Mouse (Mus musculus): ENCODE results near the gene Apom.

The Apom gene

GRCm38 (mm10) chr17:35126206-35126611, 5.6 kb downstream of the Apom start, which contains the start of gene D17H6S53E:
D17H6S53E (plus strand) TSS chr17:35126373.
- peak; percentile 73 for DNase-seq

- no peak for DNase-seq
Observed at GRCm38 (mm10) chr17:35125578-35125977, 6.3 kb downstream of the Apom start.

- DNase-seq, result peak; percentile 46
Observed at GRCm38 (mm10) chr17:35125081-35125480, 6.8 kb downstream of the Apom start.

GRCm38 (mm10) chr17:35124261-35124896, 7.5 kb downstream of the Apom start:
- peak; percentile 53 for DNase-seq

GRCm38 (mm10) chr17:35123287-35123686, 8.6 kb downstream of the Apom start:
- DNase-seq, result peak; percentile 39

- peak; percentile 83 for DNase-seq
Observed at GRCm38 (mm10) chr17:35121871-35122303, 10.0 kb downstream of the Apom start, which contains the start of gene Csnk2b. Csnk2b (minus strand) TSS chr17:35122053.

- DNase-seq, result peak; percentile 99
Observed at GRCm38 (mm10) chr17:35121143-35121799, 10.6 kb downstream of the Apom start, which contains the start of gene Gpank1. Gpank1 (plus strand) TSS chr17:35121455.

- DNase-seq, result peak; percentile 81
Observed at GRCm38 (mm10) chr17:35120745-35121142, 11.1 kb downstream of the Apom start.

GRCm38 (mm10) chr17:35115046-35116019, 16.5 kb downstream of the Apom start, which contains the start of gene Ly6g5b:
Ly6g5b (minus strand) TSS chr17:35115428.
- no peak for DNase-seq

- no peak for DNase-seq
Observed at GRCm38 (mm10) chr17:35111774-35112173, 20.1 kb downstream of the Apom start.

GRCm38 (mm10) chr17:35108097-35108496, 23.8 kb downstream of the Apom start, which contains the start of gene Ly6g5c:
Ly6g5c (plus strand) TSS chr17:35108279.
- DNase-seq, result peak; percentile 82

GRCm38 (mm10) chr17:35106522-35106921, 25.3 kb downstream of the Apom start:
- no peak for DNase-seq

- peak; percentile 78 for DNase-seq
Observed at GRCm38 (mm10) chr17:35105740-35106389, 26.0 kb downstream of the Apom start.

- DNase-seq, result no peak
Observed at GRCm38 (mm10) chr17:35104754-35105153, 27.1 kb downstream of the Apom start.

- no peak for DNase-seq
Observed at GRCm38 (mm10) chr17:35104079-35104478, 27.8 kb downstream of the Apom start.

- no peak for DNase-seq
Observed at GRCm38 (mm10) chr17:35103221-35103690, 28.6 kb downstream of the Apom start.

GRCm38 (mm10) chr17:35102299-35102698, 29.6 kb downstream of the Apom start:
- no peak for DNase-seq

GRCm38 (mm10) chr17:35101161-35101560, 30.7 kb downstream of the Apom start:
- DNase-seq, result no peak

- no peak for DNase-seq
Observed at GRCm38 (mm10) chr17:35100196-35100765, 31.6 kb downstream of the Apom start.

- DNase-seq, result peak; percentile 76
Observed at GRCm38 (mm10) chr17:35097164-35097655, 34.6 kb downstream of the Apom start.

- peak; percentile 68 for DNase-seq
Observed at GRCm38 (mm10) chr17:35096597-35096996, 35.3 kb downstream of the Apom start.

Measured in cerebellum, adult 11-12 months (tissue).